Mouse (Mus musculus) midbrain, embryonic 10.5 days (tissue): ENCODE results near the gene Thsd4. TPM values are rescaled to one million over a fixed set of nuclear protein-coding genes. Genes with fewer than 3 reads are reported as not detected.

Source experiments
- DNase-seq: peaks from one replicate; pipeline ENCODE4 v3.0.0-alpha.2; 2017; ENCODE audit warnings: low spot score
- H3K27ac ChIP-seq: fragments of 300-500 bp; sonication (generic); replicated peaks from 2 replicates; pipeline ENCODE4 v1.5.1; 2016; ENCODE audit warnings: mild to moderate bottlenecking
- H3K27me3 ChIP-seq: fragments of 300-500 bp; sonication (generic); 2 replicates; pipeline ENCODE4 v1.6.1; 2016; ENCODE audit warnings: low read depth, mild to moderate bottlenecking; ENCODE audit not compliant: poor library complexity, severe bottlenecking
- H3K36me3 ChIP-seq: fragments of 300-500 bp; sonication (generic); 2 replicates; pipeline ENCODE4 v1.6.1; 2016; ENCODE audit warnings: mild to moderate bottlenecking, moderate library complexity
- H3K4me1 ChIP-seq: fragments of 300-500 bp; sonication (generic); 2 replicates; pipeline ENCODE4 v1.6.1; 2016
- H3K4me3 ChIP-seq: fragments of 300-500 bp; sonication (generic); 2 replicates; pipeline ENCODE4 v1.5.1; 2016; ENCODE audit warnings: mild to moderate bottlenecking, moderate library complexity
- H3K9me3 ChIP-seq: fragments of 300-500 bp; sonication (generic); replicated peaks from 2 replicates; pipeline ENCODE4 v1.6.1; 2016; ENCODE audit warnings: mild to moderate bottlenecking
- WGBS: fragments of 180-500 bp; shearing (Covaris S2); methylation state at CpG from one replicate; pipeline ENCODE4 v1.1.7; 2016; 5-methylcytosine and 5-hydroxymethylcytosine counted together
- polyA plus RNA-seq: library from polyadenylated mRNA; unstranded; fragments of >200 nt; fragmentation: Nextera tagmentation; extraction: Ambion mirVana; gene quantifications from 2 replicates; pipeline ENCODE4 v1.2.1, GENCODE M21; 2016

Thsd4 gene
- polyA plus RNA-seq, 1 experiment from 2014 or later, result 4.1 TPM

- Histone ChIP-seq H3K4me1 (no peaks in the 10 kb centered on the region), H3K36me3 (no peaks in the 10 kb centered on the region), H3K4me3 (no peak overlapping the region), H3K27ac (no peak overlapping the region), H3K27me3 (no peaks in the 10 kb centered on the region), H3K9me3 (no peaks in the 10 kb centered on the region)
- no peak for DNase-seq
- WGBS, result 87% methylated on average over 6 of the region's 6 CpGs
These were observed 406.1 kb downstream of the Thsd4 start for GRCm38 (mm10) chr9:60115711-60116247.

GRCm38 (mm10) chr9:60115306-60115705 lies 406.5 kb downstream of the Thsd4 start:
- 92% methylated on average over 9 of the region's 9 CpGs for WGBS
- DNase-seq, result no peak
- H3K27me3 ChIP-seq, result no peaks in the 10 kb centered on the region

DNA sequence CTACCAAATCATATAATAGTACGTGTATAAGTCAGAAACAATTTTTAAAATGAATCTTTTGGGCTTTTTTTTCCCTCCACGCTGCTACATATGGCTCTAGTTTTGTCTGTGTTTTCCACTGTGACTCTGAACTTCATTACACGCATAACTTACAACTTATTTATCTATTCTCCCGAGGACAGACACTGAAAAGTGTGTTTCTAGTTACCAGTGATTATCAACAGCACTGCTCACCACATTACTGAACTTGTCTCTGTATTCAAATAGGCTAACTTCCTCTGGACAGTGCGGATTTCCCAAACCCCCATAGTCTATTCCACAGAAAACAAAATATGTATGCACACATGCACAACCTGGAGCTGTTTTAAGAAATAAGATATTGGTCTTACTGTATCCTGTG lies 411.6 kb downstream of the Thsd4 start:
- H3K4me3 ChIP-seq, result no peak overlapping the region
- no peaks in the 10 kb centered on the region for H3K27me3 ChIP-seq
- no peaks in the 10 kb centered on the region for H3K9me3 ChIP-seq
- no peak for DNase-seq
- WGBS, result 85% methylated on average over 5 of the region's 5 CpGs
- H3K27ac ChIP-seq, result no peak overlapping the region
- peaks cover 5% of the 10 kb centered on the region; the same call in 1 of the 2 replicates for H3K4me1 ChIP-seq
- no peaks in the 10 kb centered on the region for H3K36me3 ChIP-seq

More at GRCm38 (mm10) chr9:60115306-60115705, 406.5 kb downstream of the Thsd4 start:
- Histone ChIP-seq H3K27ac (no peak overlapping the region), H3K4me3 (no peak overlapping the region), H3K9me3 (no peaks in the 10 kb centered on the region), H3K4me1 (no peaks in the 10 kb centered on the region), H3K36me3 (no peaks in the 10 kb centered on the region)

DNA sequence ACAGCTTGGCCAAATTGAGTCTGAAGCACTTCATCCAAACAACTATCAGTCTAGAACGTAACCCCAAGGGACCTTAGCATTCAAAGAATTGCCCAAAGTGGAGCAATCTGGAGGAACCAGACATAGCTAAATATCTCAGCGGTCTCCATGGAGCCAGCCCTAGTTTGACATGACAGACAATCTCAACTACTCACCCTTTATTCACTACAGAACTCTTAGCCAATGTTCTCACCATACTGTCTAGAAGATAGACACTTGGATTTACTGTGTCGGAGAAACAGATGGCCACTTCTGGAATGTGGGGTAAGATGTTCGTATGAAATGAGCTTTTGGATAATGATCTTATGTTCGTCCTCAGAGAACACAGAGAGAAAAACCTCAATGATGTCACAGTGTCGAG lies 415.2 kb downstream of the Thsd4 start:
- Histone ChIP-seq H3K36me3 (no peaks in the 10 kb centered on the region), H3K4me3 (no peak overlapping the region), H3K9me3 (no peaks in the 10 kb centered on the region), H3K27me3 (no peaks in the 10 kb centered on the region), H3K4me1 (peaks cover 5% of the 10 kb centered on the region; the same call in 1 of the 2 replicates), H3K27ac (no peak overlapping the region)
- 88% methylated on average over 6 of the region's 6 CpGs for WGBS
- no peak for DNase-seq

GRCm38 (mm10) chr9:60106106-60106505 lies 415.7 kb downstream of the Thsd4 start:
- Histone ChIP-seq H3K27me3 (no peaks in the 10 kb centered on the region), H3K9me3 (no peaks in the 10 kb centered on the region), H3K4me1 (peaks cover 5% of the 10 kb centered on the region; the same call in 1 of the 2 replicates), H3K4me3 (no peak overlapping the region), H3K27ac (peak overlapping the region; percentile 38; the same call in 1 of the 2 replicates), H3K36me3 (no peaks in the 10 kb centered on the region)
- DNase-seq, result no peak
- WGBS, result 49% methylated on average over 1 of the region's 1 CpGs

DNA sequence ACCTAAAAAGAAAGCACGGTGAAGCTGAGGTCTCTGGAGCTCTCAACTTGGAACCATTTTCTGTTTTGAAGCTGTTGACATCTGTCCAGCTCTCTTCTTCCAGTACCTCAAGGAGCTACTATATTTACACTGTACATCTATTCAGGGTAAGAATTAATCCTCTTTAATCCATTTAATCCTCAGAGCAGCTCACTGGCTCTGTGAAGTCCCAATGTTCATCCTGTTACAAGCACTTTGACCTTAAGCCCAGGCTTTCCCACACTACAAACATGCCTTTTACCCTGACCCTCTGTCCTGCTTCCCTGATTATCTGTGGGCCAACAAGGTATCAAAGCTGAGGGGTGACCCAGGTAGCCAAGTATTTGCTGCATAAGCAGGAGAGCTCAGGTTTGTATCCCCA lies 427.6 kb downstream of the Thsd4 start:
- WGBS, result 87% methylated on average over 1 of the region's 1 CpGs
- H3K36me3 ChIP-seq, result no peaks in the 10 kb centered on the region
- no peak overlapping the region for H3K27ac ChIP-seq
- DNase-seq, result no peak
- H3K4me1 ChIP-seq, result peaks cover 17% of the 10 kb centered on the region
- H3K4me3 ChIP-seq, result no peak overlapping the region
- no peaks in the 10 kb centered on the region for H3K9me3 ChIP-seq
- H3K27me3 ChIP-seq, result no peaks in the 10 kb centered on the region

GRCm38 (mm10) chr9:60092428-60092827 lies 429.4 kb downstream of the Thsd4 start:
- no peak overlapping the region for H3K27ac ChIP-seq
- H3K4me1 ChIP-seq, result peaks cover 17% of the 10 kb centered on the region
- 62% methylated on average over 5 of the region's 5 CpGs for WGBS
- H3K36me3 ChIP-seq, result no peaks in the 10 kb centered on the region
- DNase-seq, result no peak
- H3K27me3 ChIP-seq, result no peaks in the 10 kb centered on the region
- H3K9me3 ChIP-seq, result no peaks in the 10 kb centered on the region
- no peak overlapping the region for H3K4me3 ChIP-seq

DNA sequence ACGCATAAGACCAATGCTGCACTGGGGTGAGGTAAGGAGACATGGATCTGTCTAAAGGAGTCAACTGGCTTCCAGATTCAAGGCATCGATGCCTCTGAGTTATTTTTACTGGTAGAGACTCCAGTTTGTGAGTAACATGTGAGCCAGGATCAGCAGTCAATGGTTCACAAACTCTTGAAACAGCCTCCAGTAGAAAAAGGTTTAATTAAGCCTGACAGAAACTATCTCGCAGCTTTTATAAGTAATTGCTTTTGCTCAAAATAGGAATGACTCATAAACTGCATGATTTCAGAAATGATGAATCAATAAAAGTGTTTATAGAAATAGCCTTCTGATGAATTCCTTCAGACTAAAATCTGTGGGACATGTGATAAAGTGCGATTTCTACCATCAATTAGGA lies 432.4 kb downstream of the Thsd4 start:
- no peak for DNase-seq
- WGBS, result 93% methylated on average over 4 of the region's 4 CpGs
- H3K36me3 ChIP-seq, result no peaks in the 10 kb centered on the region

DNA sequence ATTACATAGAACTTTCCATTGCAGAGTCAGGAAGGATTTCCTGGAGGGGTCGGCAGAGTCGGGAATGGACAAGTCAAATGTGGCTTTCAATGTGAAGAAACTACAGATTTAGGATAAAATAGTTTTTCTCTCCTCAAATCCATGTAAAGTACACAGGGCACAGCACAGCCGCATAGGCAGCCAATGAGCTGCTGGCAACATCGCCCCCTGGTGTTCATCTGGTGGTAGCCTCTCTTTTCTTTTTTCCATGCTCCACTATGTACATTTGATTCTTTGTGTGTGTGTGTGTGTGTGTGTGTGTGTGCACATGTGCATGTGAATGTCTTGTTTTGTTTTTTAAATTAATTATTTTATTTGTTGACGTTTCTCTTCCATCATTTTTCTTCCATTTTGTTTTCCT lies 433.7 kb downstream of the Thsd4 start:
- no peak overlapping the region for H3K27ac ChIP-seq
- 48% methylated on average over 5 of the region's 5 CpGs for WGBS
- peaks cover 13% of the 10 kb centered on the region for H3K4me1 ChIP-seq
- H3K36me3 ChIP-seq, result no peaks in the 10 kb centered on the region
- no peaks in the 10 kb centered on the region for H3K9me3 ChIP-seq
- H3K27me3 ChIP-seq, result no peaks in the 10 kb centered on the region
- H3K4me3 ChIP-seq, result no peak overlapping the region
- peak; percentile 24 for DNase-seq

More for the DNA sequence above, 432.4 kb downstream of the Thsd4 start:
- no peaks in the 10 kb centered on the region for H3K9me3 ChIP-seq
- no peak overlapping the region for H3K27ac ChIP-seq
- H3K27me3 ChIP-seq, result no peaks in the 10 kb centered on the region
- no peak overlapping the region for H3K4me3 ChIP-seq
- H3K4me1 ChIP-seq, result peaks cover 17% of the 10 kb centered on the region

DNA sequence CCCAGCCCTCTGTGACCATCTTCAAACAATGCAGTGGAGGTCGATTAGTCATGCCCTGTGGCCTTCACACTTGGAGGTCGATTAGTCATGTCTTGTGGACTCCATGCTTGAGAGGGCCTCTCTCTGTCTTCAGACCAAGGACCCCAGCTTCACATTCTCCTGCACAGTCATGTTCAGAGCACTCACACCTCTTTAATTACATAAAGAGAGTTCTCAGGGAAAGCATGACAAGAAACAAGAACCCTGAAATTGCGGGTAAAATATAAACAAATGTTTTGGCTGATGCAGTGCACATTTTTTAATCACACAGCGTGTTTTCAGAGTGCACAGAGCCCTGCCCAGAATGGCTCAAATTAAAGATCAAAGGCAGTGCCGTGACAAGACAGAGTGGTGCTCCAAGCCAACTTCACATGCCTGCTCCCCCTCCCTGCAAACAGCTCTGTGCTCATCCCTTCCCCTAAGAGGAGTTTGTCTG lies 439.7 kb downstream of the Thsd4 start:
- DNase-seq, result peak; percentile 52

GRCm38 (mm10) chr9:60077761-60078160 lies 444.1 kb downstream of the Thsd4 start:
- Histone ChIP-seq H3K4me3 (no peak overlapping the region), H3K4me1 (peaks cover 24% of the 10 kb centered on the region), H3K27ac (no peak overlapping the region), H3K9me3 (no peaks in the 10 kb centered on the region), H3K36me3 (no peaks in the 10 kb centered on the region), H3K27me3 (no peaks in the 10 kb centered on the region)
- 7% methylated on average over 1 of the region's 1 CpGs for whole genome bisulfite sequencing
- DNase-seq, result no peak

More for the DNA sequence above, 439.7 kb downstream of the Thsd4 start:
- no peaks in the 10 kb centered on the region for H3K9me3 ChIP-seq
- WGBS, result 33% methylated on average over 5 of the region's 5 CpGs
- H3K27ac ChIP-seq, result peak overlapping the region; percentile 80
- H3K36me3 ChIP-seq, result no peaks in the 10 kb centered on the region
- peaks cover 17% of the 10 kb centered on the region for H3K4me1 ChIP-seq
- peak overlapping the region; percentile 16; the same call in 1 of the 2 replicates for H3K4me3 ChIP-seq
- no peaks in the 10 kb centered on the region for H3K27me3 ChIP-seq

DNA sequence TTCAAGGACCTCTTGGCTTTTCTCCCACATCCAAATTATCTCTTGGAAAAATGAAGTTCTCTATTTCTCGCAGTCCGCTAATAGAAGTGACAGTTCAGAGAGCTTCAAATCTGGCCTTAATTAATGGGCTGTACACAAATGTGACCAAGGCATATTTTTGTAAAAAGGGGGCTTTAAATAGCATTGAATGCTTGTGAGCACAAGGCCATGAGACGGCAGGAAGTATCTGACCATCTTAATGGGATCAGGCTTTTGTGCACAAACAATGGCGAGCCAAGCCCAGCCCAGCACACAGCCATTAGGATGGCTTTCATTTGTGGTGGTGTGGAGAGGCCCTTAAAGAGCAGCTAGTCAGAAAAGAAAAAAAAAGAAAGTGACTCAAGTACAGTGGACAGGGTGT lies 445.4 kb downstream of the Thsd4 start:
- peak overlapping the region; percentile 64 for H3K27ac ChIP-seq
- H3K36me3 ChIP-seq, result no peaks in the 10 kb centered on the region
- H3K4me1 ChIP-seq, result peaks cover 27% of the 10 kb centered on the region
- no peaks in the 10 kb centered on the region for H3K9me3 ChIP-seq
- H3K27me3 ChIP-seq, result no peaks in the 10 kb centered on the region
- 38% methylated on average over 4 of the region's 4 CpGs for WGBS
- H3K4me3 ChIP-seq, result no peak overlapping the region
- DNase-seq, result no peak

GRCm38 (mm10) chr9:60071620-60072263 lies 450.1 kb downstream of the Thsd4 start:
- no peaks in the 10 kb centered on the region for H3K9me3 ChIP-seq
- WGBS, result 42% methylated on average over 5 of the region's 5 CpGs
- peaks cover 24% of the 10 kb centered on the region for H3K4me1 ChIP-seq
- no peaks in the 10 kb centered on the region for H3K27me3 ChIP-seq
- H3K36me3 ChIP-seq, result no peaks in the 10 kb centered on the region
- no peak for DNase-seq
- H3K27ac ChIP-seq, result peak overlapping the region; percentile 15; the same call in 1 of the 2 replicates
- H3K4me3 ChIP-seq, result no peak overlapping the region
